Mouse (Mus musculus) large intestine, adult 2 months (tissue): ENCODE results near the gene Mns1. TPM values are rescaled to one million over a fixed set of nuclear protein-coding genes. Genes with fewer than 3 reads are reported as not detected.
"Not testable (repeated sequence)": the region's sequence is repeated elsewhere in the genome, so short reads cannot be mapped to it uniquely, and the experiment has no call there.

Experiments
- DNase-seq: peaks from one replicate; pipeline ENCODE4 v3.0.0-alpha.2; 2012; ENCODE audit warnings: low read depth, low spot score
- WGBS: fragments of 180-500 bp; shearing (Covaris S2); methylation state at CpG from one replicate; pipeline ENCODE4 v1.1.7; 2018; 5-methylcytosine and 5-hydroxymethylcytosine counted together
- polyA plus RNA-seq: library from polyadenylated mRNA; depleted of rRNA; stranded (reverse); fragments of >200 nt; gene quantifications from 2 replicates; pipeline ENCODE4 v1.2.3, GENCODE M21; 2012

Mns1 gene
- polyA plus RNA-seq, 1 experiment = 0.40 TPM

DNA sequence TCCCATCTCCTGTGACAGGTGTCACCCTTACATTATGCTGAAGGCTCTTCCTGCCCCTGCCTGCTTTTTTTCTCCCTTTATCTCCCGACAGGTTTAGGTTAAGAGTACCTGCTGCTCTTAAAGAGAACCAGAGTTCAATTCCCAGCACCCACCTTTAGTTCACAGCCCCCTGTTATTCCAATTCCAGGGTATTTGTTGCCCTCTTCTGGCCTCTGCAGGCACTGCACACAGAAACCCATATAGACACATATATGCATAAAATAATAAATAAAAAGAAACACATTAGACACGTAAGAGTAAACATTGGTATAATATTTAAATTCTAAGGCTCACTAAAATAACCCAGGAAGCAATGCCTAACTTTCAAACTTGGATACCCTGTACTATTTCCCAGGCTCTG is 15.1 kb upstream of the Mns1 start:
- no peak for DNase-seq
- WGBS = 87% methylated on average over 2 of the region's 2 CpGs

DNA sequence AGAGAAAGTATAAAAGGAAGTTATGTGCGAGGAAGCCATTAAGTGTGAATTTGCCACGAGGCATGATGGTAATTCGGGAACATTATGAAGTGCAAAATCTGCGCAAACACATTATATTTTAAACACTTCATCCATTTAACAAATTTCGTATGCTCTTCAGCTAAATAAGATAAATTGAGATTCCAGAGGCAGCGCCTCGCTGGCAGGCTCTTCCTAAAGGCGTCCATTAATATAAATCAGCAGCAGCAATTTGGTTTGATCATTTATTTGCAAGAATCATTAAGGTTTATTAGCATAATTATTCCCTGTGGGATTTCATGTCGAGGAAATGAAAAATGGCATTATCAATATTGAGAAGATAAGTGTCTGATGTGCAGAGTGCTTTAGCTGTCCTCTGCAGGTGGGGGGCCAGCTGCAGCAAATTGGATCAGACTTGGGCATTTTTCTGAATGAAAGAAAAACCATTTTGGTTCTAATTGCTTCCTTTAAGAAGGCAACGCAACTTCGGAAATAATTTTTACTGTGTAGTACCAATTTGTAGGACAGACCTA is 12.4 kb upstream of the Mns1 start:
- WGBS = 75% methylated on average over 11 of the region's 11 CpGs
- no peak for DNase-seq

DNA sequence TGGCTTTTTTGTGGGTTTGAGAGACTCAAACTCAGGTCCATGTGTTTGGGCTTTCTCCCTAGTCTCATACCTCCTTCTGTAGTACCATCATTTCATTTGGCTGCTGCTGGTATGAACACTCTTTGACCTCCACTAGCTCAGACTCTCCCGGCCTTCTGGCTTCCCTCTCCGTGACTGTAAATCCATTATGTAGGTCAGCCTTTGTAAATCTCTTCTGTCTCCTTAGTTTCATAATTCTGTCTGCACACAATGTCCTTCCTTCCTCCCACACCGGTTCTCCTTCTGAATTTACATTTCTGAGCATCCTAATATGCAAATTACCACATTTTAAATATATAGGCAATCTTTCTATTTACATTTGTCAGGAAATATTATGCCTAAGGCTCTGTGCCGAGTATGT is 9.9 kb upstream of the Mns1 start:
- 47% methylated on average over 4 of the region's 4 CpGs for WGBS
- no peak for DNase-seq

DNA sequence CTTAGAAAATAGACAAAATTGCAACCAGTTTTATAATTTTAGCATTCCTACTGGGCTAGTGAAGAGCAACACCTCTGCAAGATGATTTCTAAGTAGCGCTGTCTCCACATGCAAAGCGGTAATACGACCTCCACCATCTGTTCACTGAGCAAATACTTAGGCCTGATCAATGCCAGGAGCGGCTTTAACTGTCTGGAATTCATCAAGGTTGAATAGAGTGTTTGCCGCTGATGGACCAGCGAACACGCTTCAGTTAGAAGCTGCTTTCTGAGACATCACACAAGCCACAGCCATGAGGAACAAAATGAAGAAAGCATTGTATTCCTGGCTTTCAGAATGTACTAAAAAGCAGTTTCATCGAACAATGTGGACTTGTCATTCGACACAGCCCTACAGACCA is 2.9 kb upstream of the Mns1 start:
- 65% methylated on average over 9 of the region's 9 CpGs for WGBS
- no peak for DNase-seq

DNA sequence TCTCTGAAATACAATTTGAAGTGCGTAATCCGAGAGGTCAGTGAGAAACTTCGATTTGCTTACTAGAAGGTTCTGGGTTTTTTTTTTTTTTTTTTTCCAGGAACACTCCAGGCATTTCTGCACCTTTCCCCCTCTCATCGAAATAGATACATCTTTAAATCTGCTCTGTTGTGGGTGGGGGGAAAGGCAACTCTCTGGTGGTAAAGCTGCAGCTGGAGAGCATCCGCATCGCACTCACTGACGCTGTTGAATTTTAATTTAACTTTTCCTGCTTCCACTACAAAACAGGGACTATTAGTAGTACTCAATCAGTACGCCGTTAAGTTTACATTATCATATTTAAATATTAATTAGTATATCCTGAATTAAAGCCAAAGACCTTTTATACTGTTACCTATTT is 938 bp downstream of the Mns1 start:
- WGBS = 2% methylated on average over 9 of the region's 9 CpGs

DNA sequence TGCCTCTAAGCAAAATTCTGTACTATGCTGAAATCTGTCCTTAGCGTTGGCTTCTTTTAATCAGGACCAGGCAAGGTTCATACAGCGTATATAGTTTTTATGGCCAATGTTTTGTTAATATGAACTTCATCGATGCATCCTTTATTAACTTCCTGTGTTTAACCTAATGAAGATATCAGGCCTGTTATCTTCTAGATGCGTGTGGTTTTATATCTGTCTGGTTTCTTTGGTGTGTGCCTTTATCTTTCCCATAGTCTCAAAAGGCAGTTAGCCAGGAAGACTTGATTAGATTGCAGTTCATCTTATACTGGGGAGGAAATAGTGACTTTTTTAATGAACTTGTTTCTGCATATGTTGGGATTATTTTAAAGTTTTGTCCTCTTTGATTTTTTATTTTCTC is 2.5 kb downstream of the Mns1 start:
- DNase-seq = no peak

More for the DNA sequence above, 938 bp downstream of the Mns1 start:
- no peak for DNase-seq

DNA sequence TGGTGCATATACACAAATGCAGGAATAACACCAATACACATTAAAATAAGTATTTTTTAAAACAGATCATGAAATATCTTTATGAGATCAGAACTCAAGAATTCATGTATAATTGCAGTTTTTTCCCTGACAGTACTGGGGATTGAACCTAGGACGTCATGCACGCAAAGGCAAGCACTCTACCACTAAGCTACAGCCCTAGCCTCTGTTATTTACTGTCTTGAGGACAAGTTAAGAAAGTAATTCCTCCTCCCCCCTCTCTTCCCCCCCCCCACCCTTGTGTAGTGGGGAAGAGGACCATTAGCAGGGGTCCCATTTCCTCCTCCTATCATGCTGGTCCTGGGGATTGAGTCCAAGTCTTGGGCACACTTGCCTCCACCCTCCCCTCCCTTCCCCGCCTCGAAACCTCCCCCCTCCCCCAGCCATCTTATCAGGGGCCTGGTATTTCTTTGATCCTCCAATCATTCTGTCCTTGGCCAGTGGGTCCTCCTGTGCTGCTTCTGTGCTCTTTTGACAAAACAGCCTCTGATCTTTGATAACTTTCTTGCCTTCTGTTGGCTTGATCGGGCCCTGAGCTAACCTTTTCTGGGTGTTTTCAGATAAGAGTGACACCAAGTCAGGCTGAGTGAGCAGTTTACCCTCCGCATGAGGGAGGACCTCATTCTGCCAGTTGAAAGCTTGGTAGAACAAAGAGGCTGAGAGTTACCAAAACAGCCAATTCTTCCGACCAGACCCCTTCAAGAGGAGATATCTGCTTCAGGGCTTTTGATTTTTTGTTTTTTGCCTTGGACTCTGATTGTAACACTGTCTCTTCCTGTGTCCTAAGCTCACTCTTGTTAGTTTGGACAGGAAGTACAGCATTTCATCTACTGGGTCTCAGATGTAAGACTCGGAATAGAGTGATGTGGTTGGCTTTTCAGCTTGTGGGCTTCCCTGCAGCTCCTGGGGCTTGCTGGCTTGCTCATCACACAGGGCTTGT is 3.4 kb downstream of the Mns1 start:
- WGBS = 86% methylated on average over 8 of the region's 8 CpGs
- no peak for DNase-seq

More for the DNA sequence above, 2.5 kb downstream of the Mns1 start:
- 93% methylated on average over 4 of the region's 4 CpGs for WGBS

DNA sequence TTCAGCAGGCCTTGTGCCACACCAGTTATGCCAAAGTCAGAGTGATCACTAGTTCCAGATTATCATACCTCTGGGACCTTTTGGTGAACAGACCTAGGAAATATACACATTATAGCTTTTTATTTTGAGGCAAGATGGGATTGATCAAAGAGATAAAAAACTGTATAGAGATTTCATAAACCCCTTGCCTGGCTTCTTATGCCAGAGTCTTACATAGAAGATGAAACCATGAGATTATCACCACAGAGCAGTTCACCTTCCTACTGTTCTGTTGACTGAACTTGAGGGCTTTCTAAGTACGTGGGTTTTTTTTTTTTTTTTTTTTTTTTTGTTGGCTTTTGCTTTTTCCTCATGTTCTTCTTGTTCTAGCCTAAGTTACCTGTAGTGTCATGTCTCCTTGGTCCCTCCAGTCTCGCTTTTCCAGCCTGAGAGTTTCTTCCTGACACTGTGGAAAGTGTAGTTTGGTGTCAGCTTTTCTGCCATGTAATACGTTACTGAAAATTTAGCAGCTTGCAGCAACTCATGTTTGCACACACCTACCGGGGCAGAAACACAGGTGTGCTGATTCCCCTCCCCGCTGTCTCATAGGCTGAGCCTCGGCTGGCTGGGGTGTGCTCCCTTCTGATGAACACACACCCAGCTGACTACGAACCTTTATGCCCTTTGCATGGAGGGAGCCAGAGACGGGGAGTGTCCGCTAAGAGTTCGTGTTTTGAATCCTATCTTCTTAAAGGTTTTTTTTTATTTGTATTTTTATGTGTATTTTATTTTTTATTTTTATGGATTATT is 4.3 kb downstream of the Mns1 start:
- no peak for DNase-seq
- 53% methylated on average over 10 of the region's 10 CpGs for WGBS

DNA sequence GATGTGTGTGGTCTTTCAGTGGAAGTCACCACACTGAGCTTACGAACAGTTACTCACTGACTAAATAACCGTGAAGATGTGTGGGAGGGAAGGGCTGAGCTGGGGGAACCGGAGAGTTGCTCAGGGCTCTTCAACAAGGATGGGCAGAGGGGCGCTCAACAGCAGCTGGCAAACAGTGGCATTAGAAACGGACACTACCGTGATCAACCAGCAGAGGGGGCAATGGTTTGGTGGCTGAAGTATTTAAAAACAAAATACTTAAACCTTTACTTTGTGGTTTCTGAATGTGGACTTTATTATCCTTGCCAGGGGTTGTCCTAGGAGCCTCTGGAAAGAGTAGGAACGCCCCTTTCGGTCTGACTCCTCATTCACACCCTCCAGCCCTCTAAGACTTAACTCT is 10.2 kb downstream of the Mns1 start:
- DNase-seq = no peak
- 47% methylated on average over 8 of the region's 8 CpGs for WGBS

DNA sequence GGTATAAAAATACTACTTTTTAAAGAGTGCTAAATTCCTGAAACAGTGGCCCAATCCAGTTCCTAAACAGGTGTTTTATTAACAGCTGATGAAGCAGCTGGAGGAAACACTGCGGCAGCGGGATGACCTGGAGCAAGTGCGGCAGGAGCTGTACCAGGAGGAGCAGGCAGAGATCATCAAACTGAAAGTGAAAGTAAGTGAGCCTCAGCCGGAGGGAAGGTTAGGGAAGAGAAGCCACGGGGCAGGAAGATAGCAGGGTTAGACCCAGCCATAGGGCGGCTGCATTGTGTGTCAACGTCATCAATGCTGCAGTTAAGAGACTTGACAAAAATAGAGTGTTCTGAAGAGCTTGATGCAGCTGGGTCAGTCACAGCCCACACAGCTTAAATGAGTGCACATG is 11.6 kb downstream of the Mns1 start:
- DNase-seq = peak; percentile 62
- WGBS = 7% methylated on average over 7 of the region's 7 CpGs

DNA sequence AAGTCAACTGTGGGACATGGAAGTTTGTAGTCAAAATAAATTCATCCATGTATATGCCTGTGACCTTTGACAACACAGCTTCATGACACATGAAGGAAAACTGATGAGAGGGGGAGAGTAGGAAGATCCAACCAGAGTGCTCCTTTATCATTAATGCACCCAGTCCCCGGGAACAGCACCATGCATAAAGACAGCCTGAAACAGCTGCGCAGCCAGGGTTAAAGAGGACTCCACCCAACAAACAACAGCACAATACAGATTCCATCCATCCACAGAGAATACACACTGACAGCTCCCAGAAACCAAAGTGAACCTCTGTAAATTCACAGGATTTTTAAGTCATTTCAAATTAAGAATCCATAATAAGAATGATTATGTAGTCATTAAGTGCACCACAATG is 12.0 kb downstream of the Mns1 start:
- 51% methylated on average over 2 of the region's 2 CpGs for WGBS
- no peak for DNase-seq

DNA sequence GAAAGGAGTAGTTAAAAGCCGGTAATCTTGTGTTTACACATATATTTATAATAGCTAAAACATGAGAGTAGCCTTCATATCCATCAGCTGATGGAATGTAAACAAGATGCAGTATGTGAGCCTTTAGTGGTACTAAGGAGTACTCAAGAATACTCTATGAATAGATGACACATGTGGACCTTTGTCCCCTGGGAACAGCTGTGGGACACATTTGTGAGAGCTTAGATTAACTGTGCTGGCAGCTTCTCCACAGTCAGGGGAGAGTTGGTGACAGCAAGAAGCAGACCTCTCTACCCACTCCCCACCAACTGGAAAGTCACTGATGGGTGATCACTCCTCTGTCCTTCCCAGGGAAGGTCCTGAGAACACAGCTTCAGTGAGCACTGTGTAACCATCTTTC is 12.6 kb downstream of the Mns1 start:
- no peak for DNase-seq
- 52% methylated on average over 1 of the region's 1 CpGs for WGBS

DNA sequence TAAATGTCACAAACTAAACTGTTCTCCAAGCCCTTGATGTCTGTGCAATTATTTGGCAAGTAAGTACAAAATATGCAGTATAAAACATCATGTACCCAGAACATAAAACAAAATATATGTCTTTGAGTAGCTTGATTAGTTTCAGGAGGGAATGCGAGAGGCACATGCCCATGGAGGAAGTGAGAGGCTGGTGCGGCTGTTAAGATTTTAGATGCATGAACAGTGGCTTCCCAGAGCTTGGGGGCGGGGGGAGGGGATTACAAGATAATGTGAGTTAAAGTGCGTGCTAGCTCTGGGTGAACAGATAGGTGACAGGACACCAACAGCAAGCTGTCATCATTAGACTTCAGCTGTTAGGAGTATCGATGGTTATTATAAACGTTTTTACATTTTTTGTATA is 13.3 kb downstream of the Mns1 start:
- no peak for DNase-seq
- 88% methylated on average over 6 of the region's 6 CpGs for WGBS

DNA sequence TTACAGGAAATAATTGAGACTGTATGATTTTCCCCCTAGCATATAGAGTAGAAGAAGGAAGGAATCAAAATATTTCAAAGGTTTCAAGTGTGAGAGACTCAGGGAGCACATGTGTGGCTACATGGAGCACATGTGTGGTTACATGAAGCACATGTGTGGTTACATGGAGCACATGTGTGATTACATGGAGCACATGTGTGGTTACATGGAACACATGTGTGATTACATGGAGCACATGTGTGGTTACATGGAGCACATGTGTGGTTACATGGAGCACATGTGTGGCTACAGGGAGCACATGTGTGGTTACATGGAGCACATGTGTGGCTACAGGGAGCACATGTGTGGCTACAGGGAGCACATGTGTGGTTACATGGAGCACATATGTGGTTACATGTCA is 16.5 kb downstream of the Mns1 start:
- DNase-seq = not testable (repeated sequence)

DNA sequence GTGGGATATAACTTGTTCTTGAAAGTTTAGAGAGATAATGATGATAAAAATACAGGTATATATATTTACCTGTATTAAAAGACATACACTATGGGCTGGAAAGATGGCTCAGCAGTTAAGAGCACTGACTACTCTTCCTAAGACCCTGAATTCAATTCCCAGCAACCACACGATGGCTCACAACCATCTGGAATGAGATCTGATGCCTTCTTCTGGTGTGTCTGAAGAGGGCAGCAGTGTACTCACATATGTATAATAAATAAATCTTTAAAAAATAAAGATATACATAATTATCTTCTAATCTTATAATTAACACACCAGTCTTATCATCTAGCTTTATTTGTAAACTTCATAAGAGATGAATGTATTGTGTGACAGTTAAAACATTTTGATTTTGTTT is 18.6 kb downstream of the Mns1 start:
- 47% methylated on average over 1 of the region's 1 CpGs for WGBS
- no peak for DNase-seq

DNA sequence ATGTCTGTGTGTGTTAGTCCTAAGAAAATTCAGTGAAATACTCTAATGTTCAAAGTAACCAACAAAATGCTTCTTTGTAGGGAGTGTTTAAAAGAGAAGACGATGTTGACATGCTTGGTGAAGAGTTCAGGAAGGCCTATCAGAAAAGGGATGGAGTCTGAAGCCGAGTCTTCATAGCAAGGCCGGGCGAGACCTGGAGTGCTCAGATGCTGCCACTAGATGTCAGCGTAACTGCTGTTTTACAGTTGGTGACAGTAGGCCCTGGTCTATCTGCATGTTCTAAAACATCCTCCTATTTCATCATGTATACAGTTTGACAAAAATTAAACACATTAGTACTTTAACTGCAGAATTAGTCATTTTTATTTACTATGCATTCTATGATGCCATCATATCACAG is 20.4 kb downstream of the Mns1 start:
- 18% methylated on average over 5 of the region's 5 CpGs for WGBS
- no peak for DNase-seq

DNA sequence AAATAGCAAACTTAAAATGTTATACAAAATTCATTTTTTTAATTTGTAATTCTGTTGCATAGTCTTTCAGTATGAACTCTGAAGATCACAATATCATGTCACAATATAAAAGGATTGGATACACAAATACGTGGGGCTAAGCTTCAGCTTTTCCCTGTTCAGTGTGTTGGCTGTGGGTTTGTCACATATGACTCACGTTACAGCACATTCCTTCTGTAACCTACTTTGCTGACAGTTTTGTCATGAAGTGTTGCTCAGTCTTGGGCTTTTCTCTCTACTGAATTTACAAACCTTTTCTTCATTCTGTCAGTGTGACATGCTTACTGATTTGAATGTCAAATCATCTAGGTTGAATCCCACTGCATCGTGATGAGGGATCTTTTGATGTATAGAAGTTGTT is 21.9 kb downstream of the Mns1 start:
- no peak for DNase-seq
- 85% methylated on average over 3 of the region's 3 CpGs for WGBS

DNA sequence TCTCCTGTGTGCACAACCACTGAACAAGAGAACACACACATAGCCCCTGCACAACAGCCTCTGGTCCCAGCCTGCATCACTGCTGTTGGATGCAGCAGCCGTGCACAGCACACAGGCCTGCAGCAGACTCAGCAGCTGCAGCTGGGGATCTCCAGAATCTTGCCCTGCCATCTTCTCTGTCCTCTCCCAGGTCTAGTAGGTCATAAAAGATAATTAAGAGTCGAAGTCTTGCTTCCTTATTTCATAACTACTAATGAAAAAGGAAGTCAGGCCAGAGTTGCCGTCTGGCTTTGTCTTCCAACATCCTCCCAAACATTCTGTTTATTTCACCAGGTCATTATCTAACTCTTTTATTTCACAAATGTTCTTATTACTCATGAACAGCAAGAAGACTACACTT is 23.0 kb downstream of the Mns1 start:
- 37% methylated on average over 3 of the region's 3 CpGs for WGBS
- DNase-seq = no peak

DNA sequence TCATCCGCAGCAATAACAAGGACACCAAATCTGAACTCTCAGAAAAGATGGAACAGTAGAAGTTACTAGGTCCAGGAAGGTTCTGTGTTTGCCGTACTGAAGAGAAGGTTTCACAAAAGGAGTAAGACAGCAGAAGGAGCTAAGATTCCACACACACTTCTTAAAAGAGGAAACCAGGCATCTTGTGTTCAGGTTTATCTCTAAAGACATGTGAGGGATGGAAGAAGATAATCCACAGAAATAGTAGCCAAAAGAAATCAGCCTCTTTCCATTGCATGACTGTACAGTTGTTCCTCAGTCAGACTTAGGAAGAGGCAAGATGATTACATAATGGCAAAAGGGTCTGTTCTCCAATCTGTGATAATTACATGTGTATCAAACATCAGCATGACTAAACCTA is 24.6 kb downstream of the Mns1 start:
- no peak for DNase-seq
- WGBS = 96% methylated on average over 2 of the region's 2 CpGs

DNA sequence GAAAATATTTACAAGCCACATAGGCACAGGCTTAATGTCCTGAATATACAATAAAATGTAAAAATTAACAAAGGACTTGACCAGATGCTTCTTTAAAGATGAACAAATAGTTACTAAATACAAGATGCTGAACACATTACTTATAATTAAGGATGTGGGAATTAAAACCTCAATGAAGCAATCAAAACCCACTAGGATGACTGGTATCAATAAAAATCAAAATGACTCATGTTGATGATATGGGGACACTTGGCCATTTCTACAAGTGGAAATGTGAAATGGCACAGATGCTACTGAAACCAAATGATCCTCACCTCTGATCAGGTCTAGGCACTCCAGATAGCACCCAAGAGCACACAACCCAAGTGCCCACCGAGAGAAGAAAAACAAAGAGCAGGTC is 27.0 kb downstream of the Mns1 start:
- 83% methylated on average over 1 of the region's 1 CpGs for WGBS
- DNase-seq = no peak

DNA sequence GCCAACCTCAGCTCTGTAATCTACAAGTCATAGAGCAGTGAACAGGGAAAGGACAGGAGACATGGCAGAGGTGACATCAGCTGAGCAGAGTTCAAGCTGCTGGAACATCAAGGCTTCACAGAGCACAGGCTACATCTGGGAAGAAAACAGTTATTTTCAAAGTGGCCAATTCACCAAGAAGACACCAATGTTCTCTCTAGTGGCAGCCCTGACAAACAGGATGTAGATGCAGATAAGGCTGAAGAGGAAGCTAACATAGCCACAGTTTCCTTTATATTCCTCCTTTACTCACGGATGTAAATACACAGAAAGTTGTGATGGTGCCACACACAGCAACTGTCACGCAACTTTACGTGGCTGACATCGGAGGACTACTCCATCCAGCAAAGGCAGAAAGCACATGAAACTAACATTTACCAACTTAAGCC is 28.0 kb downstream of the Mns1 start:
- 72% methylated on average over 4 of the region's 4 CpGs for WGBS
- DNase-seq = no peak
